Mouse (Mus musculus) limb, embryonic 13.5 days (tissue): Measurements from ENCODE around the gene Timeless. TPM values are rescaled to one million over a fixed set of nuclear protein-coding genes. Genes with fewer than 3 reads are reported as not detected.
"Not testable (repeated sequence)": the region's sequence is repeated elsewhere in the genome, so short reads cannot be mapped to it uniquely, and the experiment has no call there.

ENCODE experiments used
- ATAC-seq: fragments of 200-750 bp; cut with Nextera tagmentation; 2 replicates; pipeline ENCODE4 v1.8.0; 2017; ENCODE audit warnings: low read depth, moderate number of reproducible peaks, moderate TSS enrichment; ENCODE audit not compliant: low FRiP score
- H3K27ac ChIP-seq: fragments of 300-500 bp; sonication (generic); 2 replicates; pipeline ENCODE4 v1.5.1; 2015; ENCODE audit warnings: inconsistent platforms, mild to moderate bottlenecking, moderate library complexity
- H3K27me3 ChIP-seq: fragments of 300-500 bp; sonication (generic); 2 replicates; pipeline ENCODE4 v1.6.1; 2015; ENCODE audit warnings: mild to moderate bottlenecking, inconsistent platforms
- H3K36me3 ChIP-seq: fragments of 300-500 bp; sonication (generic); 2 replicates; pipeline ENCODE4 v1.6.1; 2015; ENCODE audit warnings: inconsistent platforms, mild to moderate bottlenecking, moderate library complexity
- H3K4me1 ChIP-seq: fragments of 300-500 bp; sonication (generic); 2 replicates; pipeline ENCODE4 v1.6.1; 2015; ENCODE audit warnings: inconsistent platforms
- H3K4me2 ChIP-seq: fragments of 300-500 bp; sonication (generic); replicated peaks from 2 replicates; pipeline ENCODE4 v1.6.1; 2015; ENCODE audit warnings: inconsistent platforms, mild to moderate bottlenecking, moderate library complexity
- H3K4me3 ChIP-seq: fragments of 300-500 bp; sonication (generic); 2 replicates; pipeline ENCODE4 v1.5.1; 2015; ENCODE audit warnings: moderate library complexity, mild to moderate bottlenecking, inconsistent platforms
- H3K9ac ChIP-seq: fragments of 300-500 bp; sonication (generic); 2 replicates; pipeline ENCODE4 v1.6.1; 2015; ENCODE audit warnings: mild to moderate bottlenecking, inconsistent platforms
- H3K9me3 ChIP-seq: fragments of 300-500 bp; sonication (generic); 2 replicates; pipeline ENCODE4 v1.6.1; 2016; ENCODE audit warnings: inconsistent platforms
- WGBS: fragments of 180-500 bp; shearing (Covaris S2); methylation state at CpG from one replicate; pipeline ENCODE4 v1.1.7; 2015; 5-methylcytosine and 5-hydroxymethylcytosine counted together
- polyA plus RNA-seq: library from polyadenylated mRNA; unstranded; fragments of >200 nt; fragmentation: Nextera tagmentation; extraction: Ambion mirVana; gene quantifications from 2 replicates; pipeline ENCODE4 v1.2.1, GENCODE M21; 2015

Timeless gene
- polyA plus RNA-seq, 1 experiment from 2014 or later, result 75.7 TPM

GRCm38 (mm10) chr10:128281682-128282081 is 49.8 kb downstream of the Timeless start:
- Histone ChIP-seq H3K27me3 (no peaks in the 10 kb centered on the region), H3K36me3 (peaks cover 70% of the 10 kb centered on the region), H3K9ac (no peak overlapping the region), H3K4me2 (no peak overlapping the region), H3K4me3 (no peak overlapping the region), H3K27ac (no peak overlapping the region), H3K4me1 (no peaks in the 10 kb centered on the region), H3K9me3 (no peaks in the 10 kb centered on the region)
- ATAC-seq, result no peak
- WGBS, result 91% methylated on average over 14 of the region's 14 CpGs

- peaks cover 69% of the 10 kb centered on the region for H3K36me3 ChIP-seq
Observed at GRCm38 (mm10) chr10:128282886-128283450, 51.1 kb downstream of the Timeless start.

GRCm38 (mm10) chr10:128283604-128284579 is 52.0 kb downstream of the Timeless start:
- 63% methylated on average over 31 of the region's 31 CpGs for WGBS
- H3K4me2 ChIP-seq, result no peak overlapping the region
- no peak; the same call in 1 of the 2 replicates for ATAC-seq
- H3K27me3 ChIP-seq, result no peaks in the 10 kb centered on the region
- H3K36me3 ChIP-seq, result peaks cover 70% of the 10 kb centered on the region
- no peaks in the 10 kb centered on the region for H3K9me3 ChIP-seq
- no peak overlapping the region for H3K9ac ChIP-seq
- H3K4me3 ChIP-seq, result no peak overlapping the region
- no peak overlapping the region for H3K27ac ChIP-seq
- no peaks in the 10 kb centered on the region for H3K4me1 ChIP-seq

More at GRCm38 (mm10) chr10:128282886-128283450, 51.1 kb downstream of the Timeless start:
- Histone ChIP-seq H3K4me1 (no peaks in the 10 kb centered on the region), H3K4me2 (no peak overlapping the region), H3K4me3 (no peak overlapping the region), H3K27ac (no peak overlapping the region), H3K27me3 (no peaks in the 10 kb centered on the region), H3K9ac (no peak overlapping the region), H3K9me3 (no peaks in the 10 kb centered on the region)
- ATAC-seq, result no peak
- WGBS, result 90% methylated on average over 20 of the region's 20 CpGs

GRCm38 (mm10) chr10:128290594-128290993 is 58.7 kb downstream of the Timeless start:
- H3K27me3 ChIP-seq, H3K4me2 ChIP-seq, H3K9ac ChIP-seq, H3K4me3 ChIP-seq, H3K27ac ChIP-seq, H3K9me3 ChIP-seq, H3K4me1 ChIP-seq, ATAC-seq: not testable (repeated sequence)
- peaks cover 52% of the 10 kb centered on the region for H3K36me3 ChIP-seq
- 50% methylated on average over 1 of the region's 1 CpGs for WGBS

GRCm38 (mm10) chr10:128296370-128297090 is 64.7 kb downstream of the Timeless start:
- ATAC-seq, result no peak
- H3K27ac ChIP-seq, result no peak overlapping the region
- whole genome bisulfite sequencing, result 78% methylated on average over 13 of the region's 13 CpGs
- H3K36me3 ChIP-seq, result peaks cover 10% of the 10 kb centered on the region
- peak overlapping the region; percentile 35; the same call in 1 of the 2 replicates for H3K9ac ChIP-seq
- H3K9me3 ChIP-seq, result no peaks in the 10 kb centered on the region
- H3K4me1 ChIP-seq, result peaks cover 11% of the 10 kb centered on the region; the same call in 1 of the 2 replicates
- no peak overlapping the region for H3K4me2 ChIP-seq
- no peaks in the 10 kb centered on the region for H3K27me3 ChIP-seq
- H3K4me3 ChIP-seq, result no peak overlapping the region

- WGBS, result 65% methylated on average over 4 of the region's 4 CpGs
- peak overlapping the region; percentile 3; the same call in 1 of the 2 replicates for H3K4me2 ChIP-seq
- H3K27me3 ChIP-seq, result no peaks in the 10 kb centered on the region
- H3K4me1 ChIP-seq, result peaks cover 12% of the 10 kb centered on the region
- H3K9me3 ChIP-seq, result no peaks in the 10 kb centered on the region
- peak overlapping the region; percentile 25; the same call in 1 of the 2 replicates for H3K9ac ChIP-seq
- H3K4me3 ChIP-seq, result no peak overlapping the region
- ATAC-seq, result no peak
- H3K36me3 ChIP-seq, result peaks cover 4% of the 10 kb centered on the region; the same call in 1 of the 2 replicates
- peak overlapping the region; percentile 22; the same call in 1 of the 2 replicates for H3K27ac ChIP-seq
Observed at GRCm38 (mm10) chr10:128297221-128297620, 65.4 kb downstream of the Timeless start.

GRCm38 (mm10) chr10:128297622-128298021 is 65.8 kb downstream of the Timeless start:
- Histone ChIP-seq H3K27ac (peak overlapping the region; percentile 56; the same call in 1 of the 2 replicates), H3K4me2 (peak overlapping the region; percentile 3; the same call in 1 of the 2 replicates), H3K27me3 (no peaks in the 10 kb centered on the region), H3K4me3 (no peak overlapping the region), H3K9me3 (no peaks in the 10 kb centered on the region), H3K9ac (peak overlapping the region; percentile 25; the same call in 1 of the 2 replicates), H3K4me1 (peaks cover 16% of the 10 kb centered on the region), H3K36me3 (peaks cover under 1% of the 10 kb centered on the region; the same call in 1 of the 2 replicates)
- 59% methylated on average over 11 of the region's 11 CpGs for WGBS
- ATAC-seq, result 0 out of 2 replicates have a peak, but pooled peaks have one; percentile 28

- H3K9me3 ChIP-seq, result no peaks in the 10 kb centered on the region
- no peak overlapping the region for H3K27ac ChIP-seq
- H3K27me3 ChIP-seq, result no peaks in the 10 kb centered on the region
- ATAC-seq, result no peak
- no peak overlapping the region for H3K4me2 ChIP-seq
- H3K36me3 ChIP-seq, result no peaks in the 10 kb centered on the region
- WGBS, result 78% methylated on average over 6 of the region's 6 CpGs
- H3K9ac ChIP-seq, result no peak overlapping the region
- no peak overlapping the region for H3K4me3 ChIP-seq
- H3K4me1 ChIP-seq, result peaks cover 16% of the 10 kb centered on the region
Observed at GRCm38 (mm10) chr10:128298243-128298642, 66.4 kb downstream of the Timeless start.

GRCm38 (mm10) chr10:128298702-128299171 is 66.9 kb downstream of the Timeless start, which contains the start of gene Il23a:
Gene Il23a, minus strand, starts transcription at chr10:128298752.
- H3K27ac ChIP-seq, result peak within 1 kb of the TSS; percentile 56; the same call in 1 of the 2 replicates
- WGBS, result 84% methylated on average over 11 of the region's 11 CpGs
- H3K4me1 ChIP-seq, result peaks cover 18% of the 10 kb centered on the region
- H3K9me3 ChIP-seq, result no peaks in the 10 kb centered on the region
- peak within 1 kb of the TSS; percentile 3; the same call in 1 of the 2 replicates for H3K4me2 ChIP-seq
- no peak within 1 kb of the TSS for H3K4me3 ChIP-seq
- H3K36me3 ChIP-seq, result no peaks in the 10 kb centered on the region
- peak within 1 kb of the TSS; percentile 25; the same call in 1 of the 2 replicates for H3K9ac ChIP-seq
- H3K27me3 ChIP-seq, result no peaks in the 10 kb centered on the region
- no peak for ATAC-seq

GRCm38 (mm10) chr10:128302357-128302756 is 70.5 kb downstream of the Timeless start:
- Histone ChIP-seq H3K4me3 (peak overlapping the region; percentile 56), H3K27me3 (no peaks in the 10 kb centered on the region), H3K9me3 (no peaks in the 10 kb centered on the region), H3K4me1 (peaks cover 22% of the 10 kb centered on the region), H3K36me3 (peaks cover 6% of the 10 kb centered on the region; the same call in 1 of the 2 replicates), H3K9ac (peak overlapping the region; percentile 88), H3K27ac (peak overlapping the region; percentile 95), H3K4me2 (peak overlapping the region; percentile 85)
- no peak for ATAC-seq
- WGBS, result 33% methylated on average over 3 of the region's 3 CpGs
